ENCODE assay signal across 13 mouse cellular contexts in genomic region chr7:19607291-19607690, GRCm38 (mm10).
"Had no signal": no experiment of that assay in that cellular context is flagged by ENCODE, and none has a peak within 500 bp of the region (broad histone marks: within the 10 kb centered on the region; RNA-seq: fewer than 3 reads in every experiment).

No protein-coding gene starts in this region.

- H3K4me2 ChIP-seq: kidney, embryonic 15.5 days; limb, embryonic 15.5 days; liver, embryonic 15.5 days; lung, embryonic 15.5 days; midbrain, embryonic 12.5 days had no signal

- H3K9ac ChIP-seq: kidney, embryonic 15.5 days; limb, embryonic 15.5 days; liver, embryonic 15.5 days; lung, embryonic 15.5 days; midbrain, embryonic 12.5 days had no signal

- H3K9me3 ChIP-seq: kidney, embryonic 15.5 days; limb, embryonic 15.5 days; liver, embryonic 15.5 days; lung, embryonic 15.5 days; midbrain, embryonic 12.5 days had no signal

- H3K4me3 ChIP-seq: kidney, embryonic 15.5 days; limb, embryonic 15.5 days; liver, embryonic 15.5 days; lung, embryonic 15.5 days; midbrain, embryonic 12.5 days had no signal

- ATAC-seq: midbrain, embryonic 16.5 days had no signal

- DNase-seq: kidney, adult 2 months; kidney, postnatal 36 days; layer of hippocampus, adult 9-11 months; layer of hippocampus, postnatal 36 days; right cerebral cortex, postnatal 14 days; thymus, adult 18-20 months; thymus, postnatal 14 days had no signal

- H3K27ac ChIP-seq: kidney, embryonic 15.5 days; limb, embryonic 15.5 days; liver, embryonic 15.5 days; lung, embryonic 15.5 days; midbrain, embryonic 12.5 days had no signal

- H3K27me3 ChIP-seq: kidney, embryonic 15.5 days; limb, embryonic 15.5 days; liver, embryonic 15.5 days; lung, embryonic 15.5 days; midbrain, embryonic 12.5 days had no signal
